Mouse (Mus musculus) heart, postnatal 36 days (tissue): ENCODE results near the gene Ccdc106. TPM values are rescaled to one million over a fixed set of nuclear protein-coding genes. Genes with fewer than 3 reads are reported as not detected.
"Not testable (repeated sequence)": the region's sequence is repeated elsewhere in the genome, so short reads cannot be mapped to it uniquely, and the experiment has no call there.

Experiments used
- DNase-seq, 2 experiments: peaks; one replicate each; pipeline ENCODE4 v3.0.0; 2021 to 2022
- intact Hi-C: fragments of 180-260 bp; cut with DNase I; formaldehyde crosslinking; loops from one replicate; pipeline ENCODE4 v1.15.1; 2025
- total RNA-seq, 2 experiments: library from RNA; stranded (reverse); gene quantifications; 2 replicates each; pipeline ENCODE4 v1.2.3; 2021

Gene Ccdc106
- total RNA-seq, 2 experiments from 2014 or later = not detected

DNA sequence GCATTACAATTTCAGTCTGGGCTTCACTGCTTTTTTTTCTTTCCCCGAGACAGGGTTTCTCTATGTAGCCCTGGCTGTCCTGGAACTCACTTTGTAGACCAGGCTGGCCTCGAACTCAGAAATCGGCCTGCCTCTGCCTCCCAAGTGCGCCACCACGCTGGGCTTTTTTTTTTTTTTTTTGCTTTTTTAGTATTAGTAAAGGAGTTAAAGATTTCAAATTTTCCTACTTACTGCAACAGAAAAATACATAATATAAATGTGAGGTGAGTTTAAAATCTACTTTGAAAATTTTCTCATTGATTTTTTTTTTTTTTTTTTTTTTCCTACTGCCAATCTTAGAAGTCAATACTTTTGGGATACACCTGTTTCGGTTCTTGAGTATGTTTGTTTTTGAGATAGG, 44.5 kb downstream of the Ccdc106 start:
- no peak for DNase-seq
- intact Hi-C loops = loop anchor here (5.0 to 10.0 kb wide), 2 partner anchors 62 to 570 kb away; partner anchors contain the start of gene Rasl2-9

- DNase-seq = no peak
- intact Hi-C loops = no loop called here
Observed at GRCm38 (mm10) chr7:5073586-5073985, 53.2 kb downstream of the Ccdc106 start.

DNA sequence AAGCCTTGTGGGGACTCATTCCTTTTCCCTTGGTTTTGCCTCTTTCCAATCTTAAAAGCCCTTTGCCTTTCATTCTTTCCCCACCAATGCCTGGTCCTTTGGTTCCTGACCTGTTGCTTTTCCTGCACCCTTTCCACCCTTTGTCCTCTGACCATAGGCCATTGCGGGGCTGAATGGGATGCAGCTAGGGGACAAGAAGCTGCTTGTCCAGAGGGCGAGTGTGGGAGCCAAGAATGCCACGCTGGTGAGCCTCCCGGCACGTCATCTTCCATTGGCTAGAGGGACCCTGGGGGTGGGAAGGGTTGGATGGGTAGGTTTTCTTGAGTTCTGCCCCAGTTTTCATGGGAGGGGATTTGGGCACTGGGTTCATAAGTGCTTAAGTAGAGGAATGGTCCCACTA, 54.6 kb downstream of the Ccdc106 start:
- no peak for DNase-seq
- intact Hi-C loops = no loop called here

DNA sequence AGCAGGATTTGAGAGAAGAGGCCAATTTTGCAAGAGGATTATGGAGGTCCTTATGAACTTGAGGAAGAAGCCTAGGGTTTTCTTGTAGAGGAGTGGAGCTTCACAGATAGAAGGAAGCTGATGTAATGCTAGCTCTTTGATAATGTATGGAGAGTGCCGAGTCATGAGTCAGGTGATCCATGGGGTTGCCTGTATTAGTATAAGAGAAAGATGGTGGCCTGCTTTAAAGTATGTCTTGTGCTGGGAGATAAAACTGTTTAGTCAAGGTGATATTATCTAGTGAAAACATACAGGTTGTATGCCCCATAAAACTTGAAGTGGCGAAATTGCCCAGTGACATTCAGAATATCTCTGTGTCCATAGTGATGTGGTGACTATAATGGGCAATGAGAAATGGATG, 56.6 kb downstream of the Ccdc106 start:
- intact Hi-C loops = loop anchor here (1.0 kb wide), 1 partner anchor 14 kb away; no protein-coding TSS in a partner anchor
- DNase-seq = no peak

DNA sequence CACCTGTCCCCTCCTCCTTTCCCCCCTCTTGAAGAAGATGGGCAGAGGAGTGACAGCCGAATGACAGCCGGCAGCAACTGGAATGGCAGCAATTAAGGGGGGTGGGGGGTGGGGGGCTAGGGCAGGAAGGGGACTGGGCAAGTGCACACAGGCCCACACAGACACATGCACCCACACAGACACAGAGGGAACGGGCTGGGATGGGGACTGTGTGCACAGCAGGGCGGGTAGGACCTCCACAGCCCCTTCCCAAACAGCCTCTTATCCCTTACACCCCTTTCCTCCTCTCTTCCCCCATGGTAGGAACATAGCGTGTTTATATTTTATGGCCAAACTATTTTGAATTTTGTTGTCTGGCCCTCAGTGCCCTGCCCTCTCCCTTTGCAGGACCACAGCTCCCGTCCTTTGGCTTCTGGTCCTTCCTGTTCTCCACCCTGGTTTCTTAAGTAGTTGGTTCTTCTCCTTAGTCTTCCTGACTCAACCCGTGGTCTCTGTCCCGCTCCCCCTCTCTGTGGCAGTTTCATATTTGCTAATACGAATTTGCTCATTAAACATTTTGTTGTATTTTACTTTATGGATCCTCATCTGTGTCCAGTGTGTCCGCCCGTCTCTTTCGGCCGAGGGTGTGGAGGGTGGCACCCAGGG, 59.1 kb downstream of the Ccdc106 start:
- not testable (repeated sequence) for DNase-seq
- intact Hi-C loops = loop anchor here (5.0 kb wide), 1 partner anchor 48 kb away; the partner anchor contains the start of gene Rasl2-9

GRCm38 (mm10) chr7:5080010-5080751, 59.8 kb downstream of the Ccdc106 start, which contains the start of gene Epn1:
Gene Epn1, plus strand, starts transcription at chr7:5080235.
- intact Hi-C loops = loop anchor here (5.0 kb wide), 1 partner anchor 47 kb away; the partner anchor contains the start of gene Rasl2-9
- DNase-seq = peak; percentile 95 to 97

DNA sequence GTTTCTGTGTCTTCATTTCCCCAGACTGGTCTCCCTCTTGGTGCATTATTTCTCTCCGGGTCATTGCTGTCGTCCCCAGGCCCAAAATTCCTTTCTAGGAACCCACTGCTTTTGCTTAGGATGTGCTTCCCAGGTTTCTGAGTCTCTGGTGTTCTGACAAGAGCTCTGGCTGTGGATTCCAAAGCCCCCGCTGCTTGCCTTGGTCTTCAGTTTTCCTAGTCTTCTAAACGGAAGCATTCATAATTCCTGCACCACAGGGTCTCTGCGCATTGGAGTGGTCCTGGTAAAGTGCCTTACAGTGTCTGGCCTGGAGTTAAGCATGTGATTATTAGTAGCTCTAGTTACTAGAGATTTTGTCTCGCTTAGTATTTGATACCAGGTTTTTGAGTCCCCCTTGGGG, 60.5 kb downstream of the Ccdc106 start:
- no peak for DNase-seq
- intact Hi-C loops = loop anchor here (5.0 kb wide), 1 partner anchor 46 kb away; the partner anchor contains the start of gene Rasl2-9

DNA sequence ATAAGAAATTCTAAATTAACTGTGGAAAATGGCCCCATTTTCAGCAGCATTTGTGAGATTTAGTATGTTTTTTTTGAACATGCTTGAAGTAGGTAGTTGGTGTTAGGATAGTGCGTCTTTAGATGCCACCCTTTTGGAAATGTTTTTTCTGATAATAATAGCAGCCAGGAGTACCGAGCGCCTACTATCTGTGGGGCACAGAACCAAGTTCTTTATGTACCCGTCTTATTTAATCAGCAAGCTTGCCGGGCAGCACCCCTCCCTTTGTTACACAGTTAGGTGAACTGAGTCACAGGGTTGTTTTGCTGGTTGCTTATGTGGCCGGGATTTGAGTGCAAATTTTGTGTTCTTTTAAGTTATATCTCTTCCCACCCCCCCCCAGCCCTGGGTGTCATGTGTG, 60.9 kb downstream of the Ccdc106 start:
- intact Hi-C loops = loop anchor here (5.0 kb wide), 1 partner anchor 46 kb away; the partner anchor contains the start of gene Rasl2-9
- DNase-seq = no peak

DNA sequence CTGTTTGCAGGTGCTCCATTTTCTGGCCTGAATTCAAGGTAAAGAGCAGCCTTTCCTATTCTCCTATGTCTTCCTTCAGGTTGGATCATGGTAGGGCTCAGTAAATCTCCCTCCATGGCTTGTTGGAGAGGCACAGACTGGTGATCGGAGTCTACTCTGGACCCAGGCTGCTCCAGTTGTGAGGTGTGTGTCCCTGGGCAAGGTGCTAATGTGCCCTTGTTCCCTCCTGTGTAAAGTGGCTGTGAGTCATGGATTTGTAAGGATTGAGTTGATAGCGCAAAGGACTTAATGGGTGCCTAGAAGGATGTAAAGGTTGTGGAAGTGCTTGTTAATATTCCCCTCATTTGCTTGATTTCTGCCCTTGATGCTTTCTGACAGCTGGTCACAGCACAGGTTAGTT, 61.6 kb downstream of the Ccdc106 start:
- intact Hi-C loops = loop anchor here (5.0 kb wide), 1 partner anchor 45 kb away; the partner anchor contains the start of gene Rasl2-9

DNA sequence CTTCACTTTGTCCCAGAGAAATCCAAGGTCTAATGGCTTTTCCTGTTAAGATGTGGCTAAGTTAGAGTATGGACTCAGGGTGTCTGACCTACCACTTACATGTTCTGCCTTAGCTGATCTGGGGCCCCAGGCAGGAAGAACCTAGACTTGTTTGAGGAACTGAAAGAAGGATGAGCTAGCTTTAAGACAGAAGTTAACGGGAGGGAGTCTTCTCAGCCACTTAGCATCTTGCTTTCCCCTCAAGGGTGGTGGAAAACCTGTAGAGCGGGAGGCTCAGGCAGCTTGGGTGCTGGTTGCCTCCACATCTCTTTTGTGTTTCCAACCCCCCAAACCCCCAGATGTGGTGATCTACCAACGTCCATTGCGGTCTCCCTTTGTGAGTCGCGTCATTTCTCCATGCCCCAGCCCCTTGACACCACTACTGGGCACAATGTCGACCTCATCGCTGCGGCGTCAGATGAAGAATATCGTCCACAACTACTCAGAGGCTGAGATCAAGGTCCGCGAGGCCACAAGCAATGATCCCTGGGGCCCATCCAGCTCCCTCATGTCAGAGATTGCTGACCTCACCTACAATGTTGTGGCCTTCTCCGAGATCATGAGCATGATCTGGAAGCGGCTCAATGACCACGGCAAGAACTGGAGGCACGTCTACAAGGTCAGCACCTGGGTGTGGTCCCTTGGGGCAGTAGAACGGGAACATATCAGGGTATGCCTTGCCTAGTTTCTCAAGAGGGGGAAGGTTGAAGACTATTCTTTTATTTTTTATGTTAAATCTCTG, 63.2 kb downstream of the Ccdc106 start:
- DNase-seq = no peak
- intact Hi-C loops = loop anchor here (5.0 kb wide), 1 partner anchor 44 kb away; the partner anchor contains the start of gene Rasl2-9

More for the DNA sequence above, 61.6 kb downstream of the Ccdc106 start:
- no peak for DNase-seq

- no peak for DNase-seq
- intact Hi-C loops = no loop called here
Observed at GRCm38 (mm10) chr7:5085512-5085911, 65.2 kb downstream of the Ccdc106 start.

DNA sequence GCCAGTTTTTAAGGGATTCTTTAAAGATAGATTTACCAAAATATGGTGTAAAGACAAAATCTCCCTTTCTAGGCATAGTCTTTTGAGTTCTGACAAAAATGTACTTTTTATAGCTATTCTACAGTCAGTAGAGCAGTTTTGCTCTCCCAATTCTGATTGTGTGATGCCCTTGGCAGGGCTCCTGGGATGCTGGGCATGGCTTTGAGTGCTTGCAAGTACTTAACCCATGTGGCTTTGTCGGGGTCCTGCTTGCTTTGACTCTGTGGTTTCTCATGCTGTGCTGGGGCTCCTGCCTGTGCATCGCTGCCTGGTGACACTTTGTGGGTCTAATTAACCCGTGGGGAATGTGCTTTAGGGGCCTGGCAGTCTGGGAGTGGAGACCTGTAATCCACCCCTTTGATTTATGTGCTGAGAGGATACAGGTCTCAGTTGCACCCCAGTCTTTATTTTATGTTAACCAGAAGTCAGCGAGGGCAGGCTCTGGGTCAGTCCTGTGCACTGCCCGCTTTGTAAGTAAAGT, 66.6 kb downstream of the Ccdc106 start:
- DNase-seq = peak in 1 of 2 experiments; percentile 17
- intact Hi-C loops = no loop called here

GRCm38 (mm10) chr7:5087886-5088285, 67.5 kb downstream of the Ccdc106 start:
- intact Hi-C loops = no loop called here
- DNase-seq = no peak

GRCm38 (mm10) chr7:5089853-5090252, 69.5 kb downstream of the Ccdc106 start:
- intact Hi-C loops = no loop called here
- DNase-seq = no peak

DNA sequence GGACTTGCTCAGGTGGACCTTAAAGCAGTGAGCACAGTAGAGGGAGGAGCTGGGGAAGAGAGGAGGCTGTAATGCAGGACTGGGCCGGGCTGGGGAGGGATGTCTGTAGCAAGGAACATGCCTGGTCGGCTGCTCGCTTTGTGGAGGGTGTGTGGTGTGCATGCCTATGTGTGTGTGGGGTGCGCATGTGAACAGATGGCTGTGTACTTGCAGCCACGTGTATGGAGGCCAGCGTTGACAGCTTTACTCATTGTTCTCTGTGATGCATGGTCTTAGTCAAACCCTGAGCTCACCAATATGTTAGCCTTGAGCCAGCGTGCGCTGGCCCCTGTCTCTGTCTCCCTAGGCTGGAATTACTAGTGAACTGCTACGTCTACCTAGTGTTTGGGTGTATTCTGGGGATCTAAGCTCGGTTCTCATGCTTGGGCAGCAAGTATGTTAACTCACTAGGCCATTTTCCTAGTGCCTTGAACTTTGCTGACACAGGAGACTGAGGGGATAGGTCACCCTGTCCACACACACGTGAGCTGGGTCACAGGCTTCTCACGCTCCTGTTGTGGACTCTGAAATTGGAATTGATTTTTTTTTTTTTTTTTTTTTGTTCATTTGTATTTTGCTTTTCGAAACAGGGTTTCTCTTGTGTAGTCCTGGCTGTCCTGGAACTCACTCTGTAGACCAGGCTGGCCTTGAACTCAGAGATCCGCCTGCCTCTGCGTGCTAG, 70.8 kb downstream of the Ccdc106 start:
- intact Hi-C loops = no loop called here
- DNase-seq = no peak

GRCm38 (mm10) chr7:5092381-5092780, 72.0 kb downstream of the Ccdc106 start:
- intact Hi-C loops = no loop called here
- no peak for DNase-seq

- intact Hi-C loops = no loop called here
- DNase-seq = no peak
Observed at GRCm38 (mm10) chr7:5092831-5093510, 72.6 kb downstream of the Ccdc106 start.

GRCm38 (mm10) chr7:5098769-5099168, 78.4 kb downstream of the Ccdc106 start:
- no peak for DNase-seq
- intact Hi-C loops = no loop called here

DNA sequence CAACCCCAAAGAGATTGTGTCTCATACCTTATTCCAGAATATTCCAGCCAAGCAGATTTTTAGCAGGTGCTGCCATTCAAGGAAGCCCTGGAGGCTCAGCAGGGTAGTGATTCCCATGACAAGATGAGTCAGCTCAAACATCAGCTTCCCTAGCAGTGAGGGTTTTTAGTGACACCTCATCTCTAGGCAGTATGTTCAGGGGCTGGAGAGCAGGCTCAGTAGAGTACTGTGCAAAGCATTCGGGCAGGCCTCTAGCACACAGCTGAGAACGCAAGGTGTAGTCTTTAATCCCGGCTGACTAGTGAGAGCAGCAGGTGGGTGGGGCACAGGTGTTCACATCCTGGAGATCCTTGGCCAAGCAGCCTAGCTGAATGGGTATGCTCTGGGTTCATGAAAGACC, 79.4 kb downstream of the Ccdc106 start:
- intact Hi-C loops = no loop called here

More for the DNA sequence above, 79.4 kb downstream of the Ccdc106 start:
- DNase-seq = no peak
